Comparison of ENCODE assay signal across 14 mouse cellular contexts in genomic region chr12:76803028-76803427, GRCm38 (mm10). TPM values are rescaled to one million over a fixed set of nuclear protein-coding genes. Genes with fewer than 3 reads are reported as not detected.
"Had no signal": no experiment of that assay in that cellular context is flagged by ENCODE, and none has a peak within 500 bp of the region (broad histone marks: within the 10 kb centered on the region; RNA-seq: fewer than 3 reads in every experiment).

No protein-coding gene starts in this region.

- H3K27ac ChIP-seq: kidney, embryonic 15.5 days; limb, embryonic 13.5 days; liver, embryonic 14.5 days; midbrain, embryonic 13.5 days; stomach, embryonic 15.5 days had no signal

- DNase-seq: kidney, adult 2 months; kidney, postnatal 14 days; lung, adult 2 months; lung, postnatal 36 days; thymus, postnatal 36 days had no signal

- H3K4me1 ChIP-seq: kidney, embryonic 15.5 days; midbrain, embryonic 13.5 days; stomach, embryonic 15.5 days had no signal

- H3K9me3 ChIP-seq: kidney, embryonic 15.5 days; limb, embryonic 13.5 days; midbrain, embryonic 13.5 days; stomach, embryonic 15.5 days had no signal

- H3K27me3 ChIP-seq: kidney, embryonic 15.5 days; limb, embryonic 13.5 days; stomach, embryonic 15.5 days had no signal

- H3K4me3 ChIP-seq: kidney, embryonic 15.5 days; limb, embryonic 13.5 days; midbrain, embryonic 13.5 days; stomach, embryonic 15.5 days had no signal

- H3K36me3 ChIP-seq: kidney, embryonic 15.5 days; stomach, embryonic 15.5 days had no signal

- H3K9ac ChIP-seq: kidney, embryonic 15.5 days; limb, embryonic 13.5 days; liver, embryonic 14.5 days; midbrain, embryonic 13.5 days; stomach, embryonic 15.5 days had no signal

- H3K4me2 ChIP-seq: kidney, embryonic 15.5 days; limb, embryonic 13.5 days; midbrain, embryonic 13.5 days; stomach, embryonic 15.5 days had no signal

RNA-seq across cellular contexts. Expression of gene Gpx2, which starts 7.7 kb away (rescaled TPM):
- total RNA-seq: megakaryocyte progenitor cell, adult 5-6 weeks had no signal
- polyA plus RNA-seq: kidney, embryonic 15.5 days; midbrain, embryonic 13.5 days; neural tube, embryonic 14.5 days; spleen, adult 2 months had no signal

RNA-seq across cellular contexts. Expression of gene Rab15, which starts 19.7 kb away (rescaled TPM):
- total RNA-seq: liver, adult 2 months had no signal
- polyA plus RNA-seq: liver, adult 2 months had no signal
